Mouse (Mus musculus) olfactory bulb, adult 2 months (tissue): ENCODE results near the gene Uvrag.

Experiments used
- CTCF ChIP-seq: fragments of 200-500 bp; IDR thresholded peaks from 2 replicates; pipeline ENCODE4 v1.5.1; 2012; ENCODE audit warnings: low read depth, mild to moderate bottlenecking, low read length, moderate library complexity; ENCODE audit not compliant: insufficient read depth
- POLR2A ChIP-seq: fragments of 200-500 bp; IDR thresholded peaks from 2 replicates; pipeline ENCODE4 v1.6.1; 2012; ENCODE audit warnings: mild to moderate bottlenecking, low read depth, low read length, moderate library complexity; ENCODE audit not compliant: insufficient read depth

DNA sequence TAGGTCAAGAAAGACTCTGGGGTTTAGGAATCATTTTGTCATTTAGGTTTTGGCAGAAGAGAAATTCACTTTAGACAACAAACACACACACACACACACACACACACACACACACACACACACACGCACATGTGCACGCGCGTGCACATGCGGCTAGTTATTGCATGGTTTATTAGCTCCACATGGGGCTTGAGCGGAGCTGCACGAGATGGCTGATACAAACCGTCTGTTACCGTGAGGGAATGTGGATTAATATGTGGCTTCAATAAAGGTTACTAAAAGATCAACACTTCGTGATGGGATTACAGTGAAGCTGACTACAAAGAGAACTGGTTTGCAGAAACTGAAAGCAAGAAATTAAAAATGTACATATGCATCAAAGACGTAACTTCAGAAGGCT lies 230.2 kb downstream of the Uvrag start:
- TF ChIP-seq POLR2A: no peak
- TF ChIP-seq CTCF: no peak
